13 mouse cellular contexts compared by ENCODE assay signal in genomic region chr6:52232568-52232965, GRCm38 (mm10). TPM values are rescaled to one million over a fixed set of nuclear protein-coding genes. Genes with fewer than 3 reads are reported as not detected.
DNase-seq lines count a peak whose midpoint lies in the region; ATAC-seq and TF ChIP-seq lines count a peak whose summit lies in the region.
"Had no signal": no experiment of that assay in that cellular context is flagged by ENCODE, and none has a peak within 500 bp of the region (broad histone marks: within the 10 kb centered on the region; RNA-seq: fewer than 3 reads in every experiment).

No protein-coding gene starts in this region.

- no peak for DNase-seq in lung, postnatal 0 days (ENCODE audit: low spot score)
- no peak for DNase-seq in lung, adult 18-20 months
- DNase-seq in adrenal gland, postnatal 4 days (ENCODE audit: low spot score in 2 of 2) = no peak
- DNase-seq in frontal cortex, adult 2 months (ENCODE audit: extremely low spot score in 1 of 2, low spot score in 1 of 2) = no peak
- DNase-seq in layer of hippocampus, adult 11-12 months (ENCODE audit: low spot score) = no peak

- H3K27ac ChIP-seq in lung, postnatal 0 days (ENCODE audit: low read length) = no peak overlapping the region
- no peak overlapping the region for H3K27ac ChIP-seq in intestine, embryonic 16.5 days (ENCODE audit: low read length)
- peak overlapping the region; percentile 100 for H3K27ac ChIP-seq in limb, embryonic 13.5 days
- H3K27ac ChIP-seq: embryonic facial prominence, embryonic 13.5 days; liver, embryonic 12.5 days; midbrain, embryonic 15.5 days had no signal

- no peak for TF ChIP-seq EP300 in lung, postnatal 0 days (IDR thresholded peaks at IDR 0.05)

- no peaks in the 10 kb centered on the region for H3K36me3 ChIP-seq in lung, postnatal 0 days (ENCODE audit: insufficient read depth, low read length)
- no peaks in the 10 kb centered on the region for H3K36me3 ChIP-seq in intestine, embryonic 16.5 days (ENCODE audit: control insufficient read depth, insufficient read depth, low read length)
- H3K36me3 ChIP-seq in limb, embryonic 13.5 days = peaks cover 35% of the 10 kb centered on the region
- H3K36me3 ChIP-seq: embryonic facial prominence, embryonic 13.5 days; liver, embryonic 12.5 days; midbrain, embryonic 15.5 days had no signal

- H3K9ac ChIP-seq in lung, postnatal 0 days (replicated peaks; ENCODE audit: low read depth) = no peak overlapping the region
- H3K9ac ChIP-seq in intestine, embryonic 16.5 days (ENCODE audit: low read depth, low read length) = peak overlapping the region; percentile 45
- peak overlapping the region; percentile 100 for H3K9ac ChIP-seq in limb, embryonic 13.5 days
- H3K9ac ChIP-seq: embryonic facial prominence, embryonic 13.5 days; liver, embryonic 12.5 days; midbrain, embryonic 15.5 days had no signal

- no peaks in the 10 kb centered on the region for H3K4me1 ChIP-seq in lung, postnatal 0 days (ENCODE audit: insufficient read depth, low read depth, low read length)
- no peaks in the 10 kb centered on the region for H3K4me1 ChIP-seq in intestine, embryonic 16.5 days (ENCODE audit: control insufficient read depth, insufficient read depth, low read length)
- H3K4me1 ChIP-seq in limb, embryonic 13.5 days = peaks cover 25% of the 10 kb centered on the region
- H3K4me1 ChIP-seq: liver, embryonic 12.5 days; midbrain, embryonic 15.5 days had no signal

- H3K9me3 ChIP-seq in lung, postnatal 0 days (ENCODE audit: low read length) = no peaks in the 10 kb centered on the region
- no peaks in the 10 kb centered on the region for H3K9me3 ChIP-seq in intestine, embryonic 16.5 days (ENCODE audit: control insufficient read depth, low read length)
- H3K9me3 ChIP-seq in limb, embryonic 13.5 days = no peaks in the 10 kb centered on the region
- H3K9me3 ChIP-seq: embryonic facial prominence, embryonic 13.5 days; liver, embryonic 12.5 days; midbrain, embryonic 15.5 days had no signal

- no peak overlapping the region for H3K4me2 ChIP-seq in lung, postnatal 0 days (replicated peaks; ENCODE audit: low read depth, low read length)
- peak overlapping the region; percentile 38; the same call in 1 of the 2 replicates for H3K4me2 ChIP-seq in intestine, embryonic 16.5 days (ENCODE audit: low read depth, low read length)
- peak overlapping the region; percentile 75 for H3K4me2 ChIP-seq in limb, embryonic 13.5 days (replicated peaks)
- H3K4me2 ChIP-seq: embryonic facial prominence, embryonic 13.5 days; liver, embryonic 12.5 days; midbrain, embryonic 15.5 days had no signal

- ATAC-seq in lung, postnatal 0 days = no peak
- ATAC-seq in common myeloid progenitor, adult 5-6 weeks (replicated peaks; ENCODE audit: low read depth, poor library complexity, severe bottlenecking) = peak; percentile 22; the same call in 1 of the 2 replicates
- ATAC-seq in intestine, embryonic 16.5 days = no peak
- no peak for ATAC-seq in limb, embryonic 13.5 days (ENCODE audit: low FRiP score, low read depth)
- ATAC-seq: liver, embryonic 12.5 days; midbrain, embryonic 15.5 days had no signal

- under 1% methylated on average over 18 of the region's 18 CpGs for WGBS in lung, postnatal 0 days
- WGBS in intestine, embryonic 16.5 days = 1% methylated on average over 18 of the region's 18 CpGs
- WGBS in limb, embryonic 13.5 days = under 1% methylated on average over 18 of the region's 18 CpGs

- H3K4me3 ChIP-seq in lung, postnatal 0 days (ENCODE audit: low read depth, low read length) = no peak overlapping the region
- H3K4me3 ChIP-seq in intestine, embryonic 16.5 days (ENCODE audit: low read length) = peak overlapping the region; percentile 35
- H3K4me3 ChIP-seq in limb, embryonic 13.5 days = peak overlapping the region; percentile 95
- H3K4me3 ChIP-seq: embryonic facial prominence, embryonic 13.5 days; liver, embryonic 12.5 days; midbrain, embryonic 15.5 days had no signal

- peaks cover 83% of the 10 kb centered on the region for H3K27me3 ChIP-seq in lung, postnatal 0 days (replicated peaks; ENCODE audit: insufficient read depth, low read length)
- H3K27me3 ChIP-seq in intestine, embryonic 16.5 days (replicated peaks; ENCODE audit: control insufficient read depth, insufficient read depth, low read length) = peaks cover 80% of the 10 kb centered on the region
- no peaks in the 10 kb centered on the region for H3K27me3 ChIP-seq in limb, embryonic 13.5 days

- TF ChIP-seq CTCF in lung, postnatal 0 days (IDR thresholded peaks at IDR 0.05) = peak; percentile 8; the same call in 1 of the 2 replicates

RNA-seq across cellular contexts. Expression of gene Hoxa9, which starts 1.7 kb away (rescaled TPM):
- 0.06 and 0.07 TPM in 2 replicates for polyA plus RNA-seq in lung, postnatal 0 days (2015; fragmentation: Nextera tagmentation; extraction: Ambion mirVana)
- total RNA-seq in common myeloid progenitor, adult 5-6 weeks (2017) = 46.4 and 56.2 TPM in 2 replicates
- polyA plus RNA-seq in intestine, embryonic 16.5 days (2015; fragmentation: Nextera tagmentation; extraction: Ambion mirVana) = 3.0 and 3.2 TPM in 2 replicates
- 58.3 and 63.5 TPM in 2 replicates for polyA plus RNA-seq in limb, embryonic 13.5 days (2015; fragmentation: Nextera tagmentation; extraction: Ambion mirVana)
- total RNA-seq in adrenal gland, postnatal 4 days (2021) = 10 to 100 TPM in 1 of 2 experiments, 1 to 10 TPM in 1; 4.5 to 14.6 TPM
- polyA plus RNA-seq in frontal cortex, adult 2 months (2012; rRNA removed) = not detected in 2 replicates
- polyA plus RNA-seq: brain, embryonic 14.5 days; embryonic facial prominence, embryonic 13.5 days; midbrain, embryonic 15.5 days had no signal

RNA-seq across cellular contexts. Expression of gene Hoxa10, which starts 8.1 kb away (rescaled TPM):
- polyA plus RNA-seq in lung, postnatal 0 days (2015; fragmentation: Nextera tagmentation; extraction: Ambion mirVana) = not detected in 2 replicates
- 1.6 and 2.3 TPM in 2 replicates for total RNA-seq in common myeloid progenitor, adult 5-6 weeks (2017)
- 8.6 and 10.0 TPM in 2 replicates for polyA plus RNA-seq in intestine, embryonic 16.5 days (2015; fragmentation: Nextera tagmentation; extraction: Ambion mirVana)
- polyA plus RNA-seq in limb, embryonic 13.5 days (2015; fragmentation: Nextera tagmentation; extraction: Ambion mirVana) = 191 and 207 TPM in 2 replicates
- total RNA-seq in adrenal gland, postnatal 4 days (2021) = 10 to 100 TPM in 1 of 2 experiments, under 1 TPM in 1; 0.87 to 11.1 TPM
- 0.27 TPM in 1 of 2 replicates, not detected in the other for polyA plus RNA-seq in frontal cortex, adult 2 months (2012; rRNA removed)

RNA-seq across cellular contexts. Expression of gene Hoxa7, which starts 10.9 kb away (rescaled TPM):
- 7.5 and 8.7 TPM in 2 replicates for polyA plus RNA-seq in lung, postnatal 0 days (2015; fragmentation: Nextera tagmentation; extraction: Ambion mirVana)
- total RNA-seq in common myeloid progenitor, adult 5-6 weeks (2017) = 10.6 and 17.7 TPM in 2 replicates
- 6.0 and 8.2 TPM in 2 replicates for polyA plus RNA-seq in intestine, embryonic 16.5 days (2015; fragmentation: Nextera tagmentation; extraction: Ambion mirVana)
- polyA plus RNA-seq in limb, embryonic 13.5 days (2015; fragmentation: Nextera tagmentation; extraction: Ambion mirVana) = 11.8 and 13.1 TPM in 2 replicates
- 10 to 100 TPM; 25.1 to 28.1 TPM for total RNA-seq in adrenal gland, postnatal 4 days (2021)
- polyA plus RNA-seq in frontal cortex, adult 2 months (2012; rRNA removed) = 0.17 TPM in 1 of 2 replicates, not detected in the other
- polyA plus RNA-seq: embryonic facial prominence, embryonic 13.5 days; midbrain, embryonic 15.5 days had no signal

RNA-seq across cellular contexts. Expression of gene Hoxa11, which starts 13.0 kb away (rescaled TPM):
- polyA plus RNA-seq in lung, postnatal 0 days (2015; fragmentation: Nextera tagmentation; extraction: Ambion mirVana) = not detected in 2 replicates
- total RNA-seq in common myeloid progenitor, adult 5-6 weeks (2017) = not detected in 2 replicates
- polyA plus RNA-seq in intestine, embryonic 16.5 days (2015; fragmentation: Nextera tagmentation; extraction: Ambion mirVana) = 1.4 and 1.9 TPM in 2 replicates
- 44.5 and 55.0 TPM in 2 replicates for polyA plus RNA-seq in limb, embryonic 13.5 days (2015; fragmentation: Nextera tagmentation; extraction: Ambion mirVana)
- total RNA-seq in adrenal gland, postnatal 4 days (2021) = 1 to 10 TPM in 1 of 2 experiments, not detected in 1; 3.0 TPM
- polyA plus RNA-seq in frontal cortex, adult 2 months (2012; rRNA removed) = 0.04 and 0.21 TPM in 2 replicates
- polyA plus RNA-seq: brain, embryonic 14.5 days; embryonic facial prominence, embryonic 13.5 days; large intestine, adult 2 months; liver, embryonic 12.5 days had no signal

RNA-seq across cellular contexts. Expression of gene Gm28308, which starts 19.4 kb away (rescaled TPM):
- not detected in 2 replicates for polyA plus RNA-seq in lung, postnatal 0 days (2015; fragmentation: Nextera tagmentation; extraction: Ambion mirVana)
- not detected in 2 replicates for total RNA-seq in common myeloid progenitor, adult 5-6 weeks (2017)
- polyA plus RNA-seq in intestine, embryonic 16.5 days (2015; fragmentation: Nextera tagmentation; extraction: Ambion mirVana) = not detected in 2 replicates
- polyA plus RNA-seq in limb, embryonic 13.5 days (2015; fragmentation: Nextera tagmentation; extraction: Ambion mirVana) = 0.29 TPM in 1 of 2 replicates, not detected in the other
- total RNA-seq in adrenal gland, postnatal 4 days (2021) = 1 to 10 TPM; 2.3 to 4.1 TPM
- polyA plus RNA-seq in frontal cortex, adult 2 months (2012; rRNA removed) = not detected in 2 replicates
- polyA plus RNA-seq: brain, embryonic 14.5 days; embryonic facial prominence, embryonic 13.5 days; liver, embryonic 12.5 days; midbrain, embryonic 15.5 days had no signal

Comparison
In these comparisons a context has a peak if more than half of its experiments do, and no peak if none do; other contexts are left out.
1. RNA of gene Hoxa9, which starts 1.7 kb away (polyA plus RNA-seq): 58.3 to 63.5 TPM in limb, embryonic 13.5 days; 3.0 to 3.2 TPM in intestine, embryonic 16.5 days, 0.06 to 0.07 TPM in lung, postnatal 0 days and not detected in frontal cortex, adult 2 months; every median in the first group is over 10 times any median in the second.
2. RNA of gene Hoxa10, which starts 8.1 kb away (polyA plus RNA-seq): 191 to 207 TPM in limb, embryonic 13.5 days; 8.6 to 10.0 TPM in intestine, embryonic 16.5 days, 0.27 TPM in frontal cortex, adult 2 months and not detected in lung, postnatal 0 days; every median in the first group is over 10 times any median in the second.